Comparison of ENCODE assay signal across 8 mouse cellular contexts in the genomic region with DNA sequence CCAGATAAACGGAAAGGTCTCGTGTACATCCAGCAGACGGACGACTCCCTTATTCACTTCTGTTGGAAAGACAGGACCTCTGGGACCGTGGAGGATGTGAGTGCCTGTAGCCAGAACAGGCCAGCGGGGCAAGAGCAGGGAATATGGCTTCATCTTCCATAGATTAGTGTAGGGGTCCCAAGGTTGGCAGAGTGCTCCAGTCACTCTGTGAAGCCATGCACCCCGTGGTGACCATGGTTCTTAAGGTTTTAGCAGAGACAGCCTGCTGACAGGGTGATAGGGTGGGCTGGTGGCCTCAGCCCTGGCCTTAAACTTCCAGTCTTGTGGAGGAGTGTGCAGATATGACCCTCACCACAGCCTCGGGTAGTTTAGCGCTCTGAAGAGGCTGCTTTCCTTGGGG. TPM values are rescaled to one million over a fixed set of nuclear protein-coding genes. Genes with fewer than 3 reads are reported as not detected.
A peak's percentile ranks its signal among the peaks of the same experiment; 100 is the strongest.
DNase-seq lines count a peak whose midpoint lies in the region; ATAC-seq and TF ChIP-seq lines count a peak whose summit lies in the region.

No protein-coding gene starts in this region.

- peak; percentile 42 for DNase-seq in cerebellum, adult 11 months
- no peak for DNase-seq in thymus, adult 2 months
- no peak for DNase-seq in thymus, postnatal 10 days (ENCODE audit: low spot score in 2 of 2)
- DNase-seq in limb, embryonic 14.5 days (ENCODE audit: low spot score) = no peak
- no peak for DNase-seq in embryo, embryonic 10.5 days (ENCODE audit: low spot score)
- no peak for DNase-seq in ovary, postnatal 36 days (ENCODE audit: low spot score)

- no peak for ATAC-seq in cerebellum, adult (ENCODE audit: insufficient number of reproducible peaks, low FRiP score, low TSS enrichment)
- ATAC-seq in limb, embryonic 14.5 days (ENCODE audit: low FRiP score, low read depth) = no peak
- ATAC-seq in stomach, embryonic 16.5 days (ENCODE audit: insufficient read depth, low FRiP score) = no peak

- H3K4me1 ChIP-seq in thymus, adult 2 months (replicated peaks; ENCODE audit: control insufficient read depth, insufficient read depth, low read length) = peaks cover 13% of the 10 kb centered on the region
- peaks cover 10% of the 10 kb centered on the region; the same call in 1 of the 2 replicates for H3K4me1 ChIP-seq in limb, embryonic 14.5 days (ENCODE audit: control insufficient read depth, insufficient read depth, low read length)
- peaks cover 18% of the 10 kb centered on the region for H3K4me1 ChIP-seq in stomach, embryonic 16.5 days (ENCODE audit: control insufficient read depth, insufficient read depth, low read length)

- peak overlapping the region; percentile 87 for H3K4me2 ChIP-seq in limb, embryonic 14.5 days (replicated peaks; ENCODE audit: low read depth, low read length, severe bottlenecking)
- H3K4me2 ChIP-seq in stomach, embryonic 16.5 days (ENCODE audit: low read depth, low read length) = peak overlapping the region; percentile 97

- no peaks in the 10 kb centered on the region for H3K9me3 ChIP-seq in limb, embryonic 14.5 days (ENCODE audit: control insufficient read depth, low read length)
- H3K9me3 ChIP-seq in stomach, embryonic 16.5 days (replicated peaks; ENCODE audit: control insufficient read depth, low read length) = no peaks in the 10 kb centered on the region

- no peak overlapping the region for H3K27ac ChIP-seq in thymus, adult 2 months (ENCODE audit: control insufficient read depth, insufficient read depth, low read length)
- H3K27ac ChIP-seq in limb, embryonic 14.5 days (replicated peaks; ENCODE audit: low read depth, low read length) = 0 out of 2 replicates have a peak overlapping the region, but pooled peaks have one; percentile 89
- peak overlapping the region; percentile 42; the same call in 1 of the 2 replicates for H3K27ac ChIP-seq in stomach, embryonic 16.5 days (ENCODE audit: low read length)

- WGBS in thymus, adult 2 months = 7% methylated on average over 9 of the region's 9 CpGs
- 8% methylated on average over 7 of the region's 9 CpGs for WGBS in limb, embryonic 14.5 days
- WGBS in stomach, embryonic 16.5 days = 5% methylated on average over 6 of the region's 9 CpGs

- H3K9ac ChIP-seq in limb, embryonic 14.5 days (ENCODE audit: low read depth, low read length, severe bottlenecking) = peak overlapping the region; percentile 95
- H3K9ac ChIP-seq in stomach, embryonic 16.5 days (ENCODE audit: low read length) = peak overlapping the region; percentile 97

- H3K4me3 ChIP-seq in thymus, adult 2 months (ENCODE audit: control insufficient read depth, insufficient read depth, low read length) = peak overlapping the region; percentile 68
- peak overlapping the region; percentile 97 for H3K4me3 ChIP-seq in limb, embryonic 14.5 days (replicated peaks; ENCODE audit: low read length)
- peak overlapping the region; percentile 92 for H3K4me3 ChIP-seq in stomach, embryonic 16.5 days (replicated peaks; ENCODE audit: low read length)

- no peaks in the 10 kb centered on the region for H3K27me3 ChIP-seq in thymus, adult 2 months (ENCODE audit: control insufficient read depth, insufficient read depth, low read length)
- H3K27me3 ChIP-seq in limb, embryonic 14.5 days (ENCODE audit: control insufficient read depth, insufficient read depth, low read length) = no peaks in the 10 kb centered on the region
- H3K27me3 ChIP-seq in stomach, embryonic 16.5 days (ENCODE audit: control insufficient read depth, insufficient read depth, low read length) = no peaks in the 10 kb centered on the region

- no peak for TF ChIP-seq CTCF in thymus, adult 2 months (IDR thresholded peaks at IDR 0.05; ENCODE audit: borderline replicate concordance, control insufficient read depth, extremely low read depth, insufficient read depth, low read length, poor library complexity)

- peaks cover 19% of the 10 kb centered on the region for H3K36me3 ChIP-seq in thymus, adult 2 months (ENCODE audit: control insufficient read depth, insufficient read depth, low read length)
- peaks cover 38% of the 10 kb centered on the region for H3K36me3 ChIP-seq in limb, embryonic 14.5 days (ENCODE audit: control insufficient read depth, insufficient read depth, low read length)
- H3K36me3 ChIP-seq in stomach, embryonic 16.5 days (ENCODE audit: control insufficient read depth, insufficient read depth, low read length) = peaks cover 14% of the 10 kb centered on the region

- no peak for TF ChIP-seq POLR2A in thymus, adult 2 months (IDR thresholded peaks at IDR 0.05; ENCODE audit: control insufficient read depth, extremely low read depth, insufficient read depth, low read length, poor library complexity)
- no peak for TF ChIP-seq POLR2A in limb, embryonic 14.5 days (IDR thresholded peaks at IDR 0.05; ENCODE audit: borderline replicate concordance, extremely low read depth, insufficient read depth, insufficient read length)

RNA-seq across cellular contexts. Expression of a gene that starts 0.9 kb away (rescaled TPM):
- polyA plus RNA-seq in thymus, adult 2 months (2012; rRNA removed) = 209 and 213 TPM in 2 replicates
- polyA plus RNA-seq in limb, embryonic 14.5 days (2012; rRNA removed) = 115 and 147 TPM in 2 replicates
- polyA plus RNA-seq in limb, embryonic 14.5 days (2014; fragmentation: Nextera tagmentation; extraction: Ambion mirVana) = 135 and 147 TPM in 2 replicates
- polyA plus RNA-seq in stomach, embryonic 16.5 days (2015; fragmentation: Nextera tagmentation; extraction: Ambion mirVana) = 154 and 171 TPM in 2 replicates

RNA-seq across cellular contexts. Expression of a gene that starts 53.0 kb away (rescaled TPM):
- polyA plus RNA-seq in thymus, adult 2 months (2012; rRNA removed) = 19.3 and 21.7 TPM in 2 replicates
- 23.2 and 28.6 TPM in 2 replicates for polyA plus RNA-seq in limb, embryonic 14.5 days (2012; rRNA removed)
- polyA plus RNA-seq in limb, embryonic 14.5 days (2014; fragmentation: Nextera tagmentation; extraction: Ambion mirVana) = 42.2 and 42.7 TPM in 2 replicates
- polyA plus RNA-seq in stomach, embryonic 16.5 days (2015; fragmentation: Nextera tagmentation; extraction: Ambion mirVana) = 39.6 and 43.1 TPM in 2 replicates

RNA-seq across cellular contexts. Expression of a gene that starts 53.5 kb away (rescaled TPM):
- polyA plus RNA-seq in thymus, adult 2 months (2012; rRNA removed) = 9.2 and 13.1 TPM in 2 replicates
- 47.3 and 56.7 TPM in 2 replicates for polyA plus RNA-seq in limb, embryonic 14.5 days (2012; rRNA removed)
- polyA plus RNA-seq in limb, embryonic 14.5 days (2014; fragmentation: Nextera tagmentation; extraction: Ambion mirVana) = 30.4 and 31.2 TPM in 2 replicates
- 61.3 and 64.6 TPM in 2 replicates for polyA plus RNA-seq in stomach, embryonic 16.5 days (2015; fragmentation: Nextera tagmentation; extraction: Ambion mirVana)
